Mouse (Mus musculus) thymus, postnatal 10 days (tissue): ENCODE data around the gene Smpd2.

ENCODE experiments used
- DNase-seq, 2 experiments: peaks; one replicate each; pipeline ENCODE4 v3.0.0; 2021; ENCODE audit warnings: low spot score in 2 of 2

Gene Smpd2

DNA sequence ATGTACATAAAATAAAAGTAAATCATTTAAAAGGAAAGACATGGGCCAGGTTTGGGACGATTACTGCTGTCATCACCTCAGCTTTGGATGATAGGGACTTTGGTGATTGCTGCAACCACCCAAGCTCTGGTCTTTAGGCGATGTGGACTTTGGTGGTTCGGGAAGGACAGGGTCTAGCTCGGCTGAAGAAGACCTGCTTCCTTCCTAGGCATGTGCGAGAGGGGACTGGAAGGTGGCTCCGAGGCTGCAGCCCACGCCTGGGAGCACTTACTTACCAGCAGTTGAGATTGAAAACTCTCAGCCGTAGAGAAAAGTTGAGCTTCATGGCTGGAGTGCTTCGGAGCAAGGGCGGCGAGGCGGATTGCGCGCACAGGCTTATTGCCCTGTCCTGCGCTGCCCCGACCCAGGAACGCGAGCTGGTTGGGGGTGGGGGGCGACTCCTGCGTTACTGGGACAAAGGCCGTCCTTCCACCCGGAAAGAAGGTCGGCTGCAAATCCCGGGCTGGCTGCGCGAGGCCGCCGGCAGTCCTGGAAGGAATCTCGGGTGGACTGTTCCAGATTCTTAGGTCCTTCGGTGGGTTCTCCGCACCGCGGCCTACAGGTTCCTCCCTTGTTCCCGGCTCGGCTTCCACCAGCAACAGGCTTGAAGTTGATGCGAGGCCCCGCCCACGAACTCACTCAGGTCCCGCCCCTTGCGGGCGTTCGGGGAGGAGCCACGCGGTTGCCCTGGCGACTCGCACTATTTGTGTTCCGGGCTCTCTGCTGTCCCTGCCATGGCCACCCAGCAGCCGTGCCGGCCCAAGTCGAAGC, at the start of gene Smpd2, which contains the start of gene Ppil6:
TSS of gene Smpd2 (minus strand) at position 662 of the 810 bp plus-strand sequence.
TSS of gene Ppil6 (plus strand) at position 732 of the 810 bp plus-strand sequence.
- peak; percentile 88 to 90 for DNase-seq

- no peak for DNase-seq
Measured at GRCm38 (mm10) chr10:41538986-41539385, 48.8 kb upstream of the Smpd2 start.

GRCm38 (mm10) chr10:41537983-41538330, 47.8 kb upstream of the Smpd2 start:
- no peak for DNase-seq

DNA sequence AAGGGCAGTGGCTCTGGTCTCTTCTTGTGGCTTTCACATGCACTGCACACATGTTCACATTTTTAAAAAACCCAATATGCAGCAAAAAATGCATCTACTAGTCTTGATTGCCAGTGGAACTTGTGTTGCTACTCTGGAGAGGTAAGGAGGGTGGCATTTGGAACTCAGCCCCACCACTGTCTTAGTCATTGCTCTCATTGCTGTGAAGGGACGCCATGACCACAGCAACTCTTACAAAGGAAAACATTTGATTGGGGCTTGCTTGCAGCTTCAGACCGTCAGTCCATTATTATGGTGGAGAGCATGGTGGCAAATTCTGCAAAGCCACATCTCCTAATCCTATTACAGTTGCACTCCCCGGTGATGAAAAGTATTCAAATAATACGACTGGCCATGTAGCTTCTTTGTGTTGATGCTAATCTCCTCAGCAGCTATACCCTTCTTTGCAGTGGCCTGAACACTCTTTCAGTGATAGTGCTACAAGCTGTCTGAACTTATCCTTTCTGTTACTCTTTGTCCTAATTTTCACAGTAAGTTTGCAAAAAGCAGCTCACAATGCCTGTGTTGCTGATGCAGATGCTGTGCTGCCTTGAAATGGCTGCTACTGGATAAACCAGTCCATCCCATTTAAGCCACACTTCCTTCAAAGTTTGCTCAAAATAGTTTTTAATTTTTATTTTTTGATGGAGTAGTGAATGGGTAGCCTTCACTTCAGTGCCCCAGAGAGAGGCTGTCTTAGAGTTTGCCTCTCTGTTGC, 47.2 kb upstream of the Smpd2 start:
- no peak for DNase-seq

DNA sequence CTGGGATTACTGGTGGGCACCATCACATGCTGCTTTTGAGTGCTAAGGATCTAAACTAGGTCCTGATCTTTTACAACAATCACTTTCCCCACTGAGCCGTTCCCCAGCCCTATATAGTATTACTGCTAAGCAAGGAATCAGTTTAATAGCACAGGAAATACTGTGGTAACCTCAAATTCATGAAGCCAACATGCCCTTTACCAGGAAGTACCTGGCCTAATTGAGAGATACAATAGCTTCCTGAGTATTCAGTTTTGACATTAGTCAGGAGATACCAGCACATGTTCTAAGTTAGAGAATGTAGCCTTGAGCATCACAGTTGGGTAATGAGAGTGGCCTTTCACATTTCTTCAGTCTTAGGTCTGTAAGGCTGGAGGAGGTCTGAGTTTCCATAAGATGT, 46.5 kb upstream of the Smpd2 start:
- DNase-seq = no peak

DNA sequence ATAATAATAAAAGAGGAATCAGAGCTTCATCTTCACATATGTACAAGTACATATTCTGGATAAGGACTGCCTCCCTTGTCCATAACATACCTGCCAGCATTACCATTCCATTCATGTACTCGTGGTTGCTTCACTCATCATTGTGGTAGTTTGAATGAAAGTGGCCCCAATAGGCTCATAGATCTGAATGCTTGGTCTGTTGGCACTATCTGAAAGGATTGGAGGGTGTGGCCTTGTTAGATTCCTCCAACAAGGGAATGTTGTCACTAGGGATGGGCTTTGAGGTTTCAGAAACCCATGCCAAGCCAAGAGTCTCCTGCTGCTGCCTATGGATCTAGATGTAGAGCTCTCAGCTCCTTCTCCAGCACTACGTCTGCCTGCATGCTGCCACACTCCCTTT, 45.8 kb upstream of the Smpd2 start:
- DNase-seq = no peak

- no peak for DNase-seq
Measured at GRCm38 (mm10) chr10:41529972-41530371, 39.8 kb upstream of the Smpd2 start.

- DNase-seq = no peak
Measured at GRCm38 (mm10) chr10:41525696-41526095, 35.5 kb upstream of the Smpd2 start.

GRCm38 (mm10) chr10:41523386-41523785, 33.2 kb upstream of the Smpd2 start:
- no peak for DNase-seq

- no peak for DNase-seq
Measured at GRCm38 (mm10) chr10:41520410-41520673, 30.2 kb upstream of the Smpd2 start.

GRCm38 (mm10) chr10:41519640-41520409, 29.7 kb upstream of the Smpd2 start:
- peak; percentile 61 to 62 for DNase-seq

- peak; percentile 88 to 93 for DNase-seq
Measured at GRCm38 (mm10) chr10:41518981-41519618, 28.9 kb upstream of the Smpd2 start, which contains the start of gene Cd164. Gene Cd164, plus strand, starts transcription at chr10:41519414.

DNA sequence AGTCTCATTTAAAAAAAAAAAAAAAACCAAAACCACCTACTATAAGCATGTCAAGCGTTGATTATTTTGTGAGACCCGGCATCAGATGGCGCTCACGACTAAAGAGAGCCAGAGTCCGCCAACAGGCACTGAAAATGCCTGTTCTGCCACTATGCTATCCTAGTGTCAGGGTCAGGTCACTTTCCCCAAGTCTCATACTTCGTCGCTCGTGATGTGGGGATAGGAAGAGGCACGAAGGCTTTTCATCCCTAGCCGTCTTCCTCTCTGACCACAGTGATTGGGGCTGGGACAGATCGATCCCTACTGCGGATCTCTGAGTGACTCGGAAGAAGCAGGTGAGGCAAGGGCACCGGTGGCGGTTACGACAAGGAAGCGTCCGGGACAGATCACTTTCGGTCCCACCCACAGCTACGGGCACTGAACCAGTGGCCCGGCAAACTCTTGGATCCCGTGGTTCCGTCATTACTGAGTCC, 28.4 kb upstream of the Smpd2 start:
- peak; percentile 78 to 82 for DNase-seq

GRCm38 (mm10) chr10:41514921-41515320, 24.8 kb upstream of the Smpd2 start:
- no peak for DNase-seq

GRCm38 (mm10) chr10:41514301-41514700, 24.1 kb upstream of the Smpd2 start:
- DNase-seq = no peak

GRCm38 (mm10) chr10:41509160-41509559, 19.0 kb upstream of the Smpd2 start:
- DNase-seq = peak in 1 of 2 experiments; percentile 35

DNA sequence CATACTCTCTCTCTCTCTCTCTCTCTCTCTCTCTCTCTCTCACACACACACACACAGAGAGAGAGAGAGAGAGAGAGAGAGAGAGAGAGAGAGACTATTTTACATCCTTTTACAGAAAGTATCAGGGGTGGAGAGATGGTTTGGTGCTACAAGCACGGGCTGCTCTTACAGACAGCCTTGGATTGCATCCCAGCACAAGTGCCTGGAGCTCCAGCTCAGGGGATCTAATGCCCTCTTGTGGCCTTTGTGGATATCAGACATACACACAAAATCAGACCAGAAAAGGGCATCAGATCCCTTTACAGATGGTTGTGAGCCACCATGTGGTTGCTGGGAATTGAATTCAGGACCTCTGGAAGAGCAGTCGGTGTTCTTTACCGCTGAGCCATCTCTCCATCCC, 15.3 kb upstream of the Smpd2 start:
- peak; percentile 40 to 65 for DNase-seq

GRCm38 (mm10) chr10:41504996-41505395, 14.8 kb upstream of the Smpd2 start:
- DNase-seq = no peak

DNA sequence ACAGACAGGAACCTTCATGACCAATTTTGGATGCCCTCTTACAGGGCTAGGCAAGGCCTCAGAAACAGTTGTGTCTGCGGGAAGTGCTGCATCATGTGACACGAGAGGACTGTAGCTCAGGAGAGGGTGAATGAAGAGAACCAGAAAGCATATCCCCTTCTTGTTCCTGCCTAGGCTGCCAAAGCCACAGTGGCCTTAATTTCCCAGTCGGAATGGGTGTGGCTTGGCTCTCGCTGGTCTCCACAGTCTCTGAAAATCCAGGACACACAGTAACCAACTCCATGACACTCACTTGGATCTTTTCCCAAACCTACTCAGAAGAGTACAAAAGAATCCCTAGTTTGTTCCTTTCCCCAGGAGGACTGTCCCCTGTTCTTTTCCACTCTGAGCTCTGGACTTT, 10.8 kb upstream of the Smpd2 start:
- no peak for DNase-seq

GRCm38 (mm10) chr10:41491111-41491510, 942 bp upstream of the Smpd2 start:
- DNase-seq = no peak

DNA sequence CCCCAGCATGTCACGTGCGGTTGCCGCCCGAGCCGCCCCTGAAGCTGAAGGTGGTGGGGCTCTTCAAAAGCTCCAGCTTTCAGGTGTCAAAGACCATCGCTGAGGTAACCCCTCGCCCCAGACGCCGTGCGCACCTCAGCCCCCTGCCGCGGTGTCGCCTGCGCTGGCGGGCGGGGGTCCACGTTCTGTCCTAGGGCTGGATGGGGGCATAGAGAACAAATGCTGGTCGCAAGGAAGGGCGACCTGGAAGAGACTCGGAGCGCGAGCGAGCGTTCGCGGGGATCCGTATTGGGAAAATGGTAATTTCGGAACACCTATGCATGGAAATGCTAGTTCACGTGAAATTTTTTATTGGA, 327 bp upstream of the Smpd2 start:
- no peak for DNase-seq

DNA sequence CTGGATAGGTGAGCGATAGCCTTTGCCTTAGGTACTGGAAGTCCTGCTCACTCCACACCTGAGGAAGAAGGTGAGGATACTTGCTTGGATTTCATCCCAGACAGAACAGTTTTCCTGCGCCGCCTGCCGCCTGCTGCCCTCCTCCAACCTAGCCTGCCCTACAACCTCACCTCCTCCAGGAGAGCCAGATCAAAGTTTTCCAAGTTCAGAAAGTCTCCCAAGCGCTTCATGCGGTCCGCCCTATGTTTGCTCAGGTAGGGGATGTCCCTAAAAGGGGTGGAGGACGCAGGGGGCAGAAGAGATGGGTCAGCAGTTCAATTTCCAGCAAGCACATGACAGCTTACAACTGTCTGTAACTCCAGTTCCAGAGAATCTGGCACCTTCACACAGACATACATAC, 875 bp downstream of the Smpd2 start:
- no peak for DNase-seq
